Mouse (Mus musculus): Measurements from ENCODE around the gene Sp6.

DNA sequence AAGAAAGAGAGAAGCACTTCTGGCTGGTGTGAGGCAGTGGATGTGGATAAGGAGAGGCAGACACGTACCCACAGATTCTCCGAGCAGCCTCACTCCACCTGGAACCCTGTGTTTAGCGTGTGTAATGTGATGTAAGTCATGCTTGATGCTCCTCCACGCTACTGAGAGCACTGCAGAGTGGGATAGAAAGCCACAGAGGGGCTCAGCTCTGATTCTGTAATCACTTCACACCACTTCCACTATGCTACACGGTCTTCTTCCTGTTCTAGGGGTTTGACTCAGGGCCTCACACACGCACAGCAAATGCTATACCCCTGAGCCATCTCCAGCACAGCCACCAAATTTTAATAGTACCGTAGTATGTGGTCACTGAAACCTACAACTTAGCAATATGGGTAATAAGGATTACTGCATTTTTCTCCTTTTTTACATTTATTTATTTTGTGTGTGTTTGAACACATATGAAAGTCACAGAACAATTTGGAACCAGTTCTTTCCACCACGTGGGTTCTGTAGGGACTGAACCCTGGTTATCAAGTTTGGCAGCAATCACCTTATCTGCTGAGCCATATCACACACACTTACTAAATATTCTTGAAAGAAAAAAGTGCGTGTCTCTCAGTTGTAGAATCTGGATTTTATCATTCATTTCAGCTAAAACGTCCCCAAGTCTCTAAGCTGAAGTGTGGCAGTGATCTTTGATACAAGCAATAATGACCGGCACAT lies 45.5 kb upstream of the Sp6 start:
- TF ChIP-seq USF2 (conservative IDR thresholded peaks at IDR 0.05; ENCODE audit: low read depth, low read length), result no peak
- TF ChIP-seq BHLHE40 (IDR thresholded peaks at IDR 0.05; ENCODE audit: low read depth, low read length), result no peak; the same call in 1 of the 2 replicates
